Mouse (Mus musculus): Measurements from ENCODE around the gene Ifit1.

Ifit1 gene

GRCm38 (mm10) chr19:34655227-34655805 lies 14.6 kb downstream of the Ifit1 start:
- DNase-seq (ENCODE audit: low spot score in 2 of 2) = no peak

GRCm38 (mm10) chr19:34656511-34657298 lies 16.0 kb downstream of the Ifit1 start:
- DNase-seq (ENCODE audit: low spot score in 2 of 2) = peak; percentile 26 to 68

- DNase-seq (ENCODE audit: low spot score in 2 of 2) = peak in 1 of 2 experiments; percentile 25
Observed at GRCm38 (mm10) chr19:34662067-34662507, 21.4 kb downstream of the Ifit1 start.

- no peak for DNase-seq (ENCODE audit: low spot score in 2 of 2)
Observed at GRCm38 (mm10) chr19:34662740-34663139, 22.1 kb downstream of the Ifit1 start.

- DNase-seq (ENCODE audit: low spot score in 2 of 2) = peak; percentile 47 to 85
Observed at GRCm38 (mm10) chr19:34666127-34666526, 25.5 kb downstream of the Ifit1 start.

GRCm38 (mm10) chr19:34673476-34673875 lies 32.8 kb downstream of the Ifit1 start:
- no peak for DNase-seq (ENCODE audit: low spot score in 2 of 2)

- no peak for DNase-seq (ENCODE audit: low spot score in 2 of 2)
Observed at GRCm38 (mm10) chr19:34678428-34678827, 37.8 kb downstream of the Ifit1 start.

- no peak for DNase-seq (ENCODE audit: low spot score in 2 of 2)
Observed at GRCm38 (mm10) chr19:34684857-34685256, 44.2 kb downstream of the Ifit1 start.

GRCm38 (mm10) chr19:34685530-34685929 lies 44.9 kb downstream of the Ifit1 start:
- DNase-seq (ENCODE audit: low spot score in 2 of 2) = no peak

GRCm38 (mm10) chr19:34691402-34691801 lies 50.7 kb downstream of the Ifit1 start:
- DNase-seq (ENCODE audit: low spot score in 2 of 2) = no peak

- DNase-seq (ENCODE audit: low spot score in 2 of 2) = no peak
Observed at GRCm38 (mm10) chr19:34696352-34696986, 55.8 kb downstream of the Ifit1 start.

GRCm38 (mm10) chr19:34697461-34697860 lies 56.8 kb downstream of the Ifit1 start:
- no peak for DNase-seq (ENCODE audit: low spot score in 2 of 2)

- no peak for DNase-seq (ENCODE audit: low spot score in 2 of 2)
Observed at GRCm38 (mm10) chr19:34698432-34698831, 57.8 kb downstream of the Ifit1 start.

GRCm38 (mm10) chr19:34698852-34699251 lies 58.2 kb downstream of the Ifit1 start:
- no peak for DNase-seq (ENCODE audit: low spot score in 2 of 2)

- DNase-seq (ENCODE audit: low spot score in 2 of 2) = no peak
Observed at GRCm38 (mm10) chr19:34699300-34699699, 58.6 kb downstream of the Ifit1 start.
